Mouse (Mus musculus): ENCODE data around the gene Mul1. TPM values are rescaled to one million over a fixed set of nuclear protein-coding genes. Genes with fewer than 3 reads are reported as not detected.

Mul1 gene
- total and polyA plus RNA-seq, 2 experiments from 2014 or later = 17.6 to 32.6 TPM

DNA sequence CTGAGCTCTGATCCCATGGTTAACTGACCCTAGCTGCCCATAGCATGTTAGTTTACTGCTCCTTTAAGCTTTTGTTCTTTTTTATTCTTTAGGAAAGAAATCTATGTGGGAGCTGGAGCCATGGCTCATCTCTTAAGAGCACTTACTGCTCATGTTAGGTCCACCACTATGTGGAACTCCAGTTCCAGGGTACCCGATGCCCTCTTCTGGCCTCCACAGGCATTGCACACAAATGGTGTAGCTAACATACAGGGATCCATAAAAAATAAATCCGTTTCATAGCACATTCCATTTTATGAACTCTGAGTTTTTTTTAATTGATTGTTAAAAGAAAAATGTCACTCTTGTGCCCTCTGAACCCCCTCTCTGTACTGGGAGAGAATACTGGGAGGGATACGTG, 4.7 kb upstream of the Mul1 start:
- DNase-seq (ENCODE audit: low spot score) = peak; percentile 63

DNA sequence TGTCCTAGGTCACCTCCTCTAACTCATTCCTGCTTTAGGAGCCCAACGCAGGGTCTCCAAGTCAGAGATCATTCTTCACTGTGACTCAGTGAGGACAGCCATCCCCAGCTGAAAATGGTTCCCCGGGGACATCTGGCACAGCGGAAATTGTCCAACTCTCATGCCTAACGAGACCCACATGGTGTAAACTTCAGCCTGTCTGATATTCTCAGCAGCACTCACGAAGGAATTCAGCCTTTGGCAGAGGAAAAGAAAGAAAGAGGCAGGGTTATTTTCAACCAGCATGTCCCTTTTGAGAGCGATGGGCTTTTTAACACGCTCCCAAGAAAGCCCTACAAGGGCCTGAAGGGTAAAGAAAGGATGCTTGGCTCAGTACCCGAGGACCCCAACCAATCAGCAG, 3.1 kb upstream of the Mul1 start:
- WGBS = 56% methylated on average over 8 of the region's 8 CpGs
- DNase-seq (ENCODE audit: low spot score) (no peak), ATAC-seq (ENCODE audit: low FRiP score) (no peak)
- Histone ChIP-seq H3K4me3 (ENCODE audit: low read depth, low read length) (no peak overlapping the region), H3K4me1 (ENCODE audit: insufficient read depth, low read length) (peaks cover 9% of the 10 kb centered on the region), H3K36me3 (ENCODE audit: insufficient read depth, low read length) (no peaks in the 10 kb centered on the region), H3K4me2 (ENCODE audit: low read depth, low read length, poor library complexity, severe bottlenecking) (no peak overlapping the region), H3K9me3 (ENCODE audit: low read length) (no peaks in the 10 kb centered on the region), H3K27me3 (ENCODE audit: insufficient read depth, low read length) (no peaks in the 10 kb centered on the region), H3K9ac (replicated peaks; ENCODE audit: low read length, poor library complexity, severe bottlenecking) (no peak overlapping the region), H3K27ac (ENCODE audit: low read depth, low read length) (no peak overlapping the region)
- TF ChIP-seq CTCF (IDR thresholded peaks at IDR 0.05) = no peak

More for the DNA sequence above, 4.7 kb upstream of the Mul1 start:
- no peaks in the 10 kb centered on the region for H3K27me3 ChIP-seq (ENCODE audit: insufficient read depth, low read length)
- no peaks in the 10 kb centered on the region for H3K4me1 ChIP-seq (ENCODE audit: insufficient read depth, low read length)
- no peak overlapping the region for H3K4me3 ChIP-seq (ENCODE audit: low read depth, low read length)
- ATAC-seq (ENCODE audit: low FRiP score) = no peak
- no peaks in the 10 kb centered on the region for H3K36me3 ChIP-seq (ENCODE audit: insufficient read depth, low read length)
- H3K27ac ChIP-seq (ENCODE audit: low read depth, low read length) = no peak overlapping the region
- no peak overlapping the region for H3K4me2 ChIP-seq (ENCODE audit: low read depth, low read length, poor library complexity, severe bottlenecking)
- no peaks in the 10 kb centered on the region for H3K9me3 ChIP-seq (ENCODE audit: low read length)
- 41% methylated on average over 3 of the region's 3 CpGs for WGBS
- peak; percentile 84 for TF ChIP-seq CTCF (IDR thresholded peaks at IDR 0.05)
- no peak overlapping the region for H3K9ac ChIP-seq (replicated peaks; ENCODE audit: low read length, poor library complexity, severe bottlenecking)

DNA sequence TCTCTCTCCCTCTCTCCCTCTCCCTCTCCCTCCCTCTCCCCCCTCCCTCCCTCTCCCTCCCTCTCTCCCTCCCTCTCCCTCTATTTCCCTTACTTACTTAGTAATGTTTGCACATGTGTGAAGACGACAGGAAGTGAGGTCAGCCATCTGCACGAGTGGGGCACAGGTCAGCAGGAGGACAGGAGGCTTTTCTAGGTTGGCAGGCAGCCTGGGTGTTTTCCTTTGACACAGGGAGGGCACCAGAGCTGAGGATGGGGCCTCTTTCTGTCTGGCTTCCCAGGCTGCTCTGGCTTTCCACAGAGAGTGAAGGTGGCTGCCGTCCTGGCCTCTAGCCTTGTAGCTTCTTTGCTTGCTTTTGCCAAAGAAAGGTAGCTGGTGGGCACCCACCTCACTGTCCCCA, 5.6 kb downstream of the Mul1 start:
- no peaks in the 10 kb centered on the region for H3K27me3 ChIP-seq (ENCODE audit: insufficient read depth, low read length)
- H3K4me3 ChIP-seq (ENCODE audit: low read depth, low read length) = no peak overlapping the region
- H3K9me3 ChIP-seq (ENCODE audit: low read length) = no peaks in the 10 kb centered on the region
- no peak overlapping the region for H3K27ac ChIP-seq (ENCODE audit: low read depth, low read length)
- DNase-seq (ENCODE audit: low spot score) (no peak), ATAC-seq (ENCODE audit: low FRiP score) (no peak)
- H3K4me1 ChIP-seq (ENCODE audit: insufficient read depth, low read length) = peaks cover 9% of the 10 kb centered on the region
- H3K9ac ChIP-seq (replicated peaks; ENCODE audit: low read length, poor library complexity, severe bottlenecking) = no peak overlapping the region
- WGBS = 80% methylated on average over 3 of the region's 3 CpGs
- peaks cover 46% of the 10 kb centered on the region for H3K36me3 ChIP-seq (ENCODE audit: insufficient read depth, low read length)
- TF ChIP-seq CTCF (IDR thresholded peaks at IDR 0.05) = no peak
- H3K4me2 ChIP-seq (ENCODE audit: low read depth, low read length, poor library complexity, severe bottlenecking) = no peak overlapping the region

DNA sequence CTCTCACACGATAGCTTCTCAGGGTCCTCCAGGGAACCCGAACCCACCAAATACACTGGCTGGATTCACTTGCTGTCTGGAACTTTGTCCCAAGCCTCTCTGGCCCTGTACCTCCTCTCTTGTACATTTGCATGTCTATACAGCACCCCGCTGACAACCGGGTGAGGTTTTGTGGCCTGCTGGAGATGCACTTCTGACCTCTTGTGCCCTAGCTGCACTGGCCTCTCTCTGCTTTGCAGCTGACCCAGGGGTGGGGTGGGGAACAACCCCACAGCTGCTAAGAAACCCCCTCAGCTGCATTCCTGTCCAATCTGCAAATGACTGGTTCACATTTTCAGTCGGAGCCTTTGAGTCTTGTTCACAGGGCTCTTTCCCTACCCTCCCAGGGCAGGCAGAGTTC, 10.5 kb downstream of the Mul1 start:
- DNase-seq (ENCODE audit: low spot score) (no peak), ATAC-seq (ENCODE audit: low FRiP score) (no peak)
- Histone ChIP-seq H3K4me1 (ENCODE audit: insufficient read depth, low read length) (no peaks in the 10 kb centered on the region), H3K27me3 (ENCODE audit: insufficient read depth, low read length) (no peaks in the 10 kb centered on the region), H3K4me2 (ENCODE audit: low read depth, low read length, poor library complexity, severe bottlenecking) (no peak overlapping the region), H3K27ac (ENCODE audit: low read depth, low read length) (no peak overlapping the region), H3K9ac (replicated peaks; ENCODE audit: low read length, poor library complexity, severe bottlenecking) (no peak overlapping the region), H3K36me3 (ENCODE audit: insufficient read depth, low read length) (peaks cover 17% of the 10 kb centered on the region), H3K9me3 (ENCODE audit: low read length) (no peaks in the 10 kb centered on the region), H3K4me3 (ENCODE audit: low read depth, low read length) (no peak overlapping the region)
- WGBS = 7% methylated on average over 5 of the region's 5 CpGs
- TF ChIP-seq CTCF (IDR thresholded peaks at IDR 0.05) = no peak

DNA sequence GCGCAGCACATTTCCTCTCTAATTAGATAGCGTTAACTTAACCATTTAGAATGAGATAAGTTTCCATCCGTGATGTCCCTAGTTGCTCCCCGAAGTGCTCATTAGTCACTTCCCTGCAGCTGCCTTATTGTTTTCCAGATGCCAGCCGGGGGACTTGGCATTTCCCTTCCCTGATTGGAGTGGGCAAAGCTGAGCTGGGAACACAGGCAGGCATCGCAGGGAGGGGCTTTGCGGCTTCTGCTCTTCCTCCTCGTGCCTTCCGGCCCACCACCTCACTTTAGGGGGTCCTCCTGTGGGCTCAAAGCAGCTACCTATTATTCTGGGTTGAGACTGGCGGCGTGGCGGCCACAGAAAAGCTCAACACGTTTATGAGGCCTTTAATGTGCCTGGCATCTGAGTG, 12.5 kb downstream of the Mul1 start:
- no peak for TF ChIP-seq CTCF (IDR thresholded peaks at IDR 0.05)
- H3K4me1 ChIP-seq (ENCODE audit: insufficient read depth, low read length) = no peaks in the 10 kb centered on the region
- no peak overlapping the region for H3K9ac ChIP-seq (replicated peaks; ENCODE audit: low read length, poor library complexity, severe bottlenecking)
- WGBS = 14% methylated on average over 13 of the region's 13 CpGs
- DNase-seq (ENCODE audit: low spot score) = peak; percentile 58
- no peak overlapping the region for H3K4me3 ChIP-seq (ENCODE audit: low read depth, low read length)
- no peak overlapping the region for H3K4me2 ChIP-seq (ENCODE audit: low read depth, low read length, poor library complexity, severe bottlenecking)
- no peaks in the 10 kb centered on the region for H3K36me3 ChIP-seq (ENCODE audit: insufficient read depth, low read length)
- ATAC-seq (ENCODE audit: low FRiP score) = peak; percentile 17; the same call in 1 of the 2 replicates
- H3K27ac ChIP-seq (ENCODE audit: low read depth, low read length) = peak overlapping the region; percentile 49
- no peaks in the 10 kb centered on the region for H3K9me3 ChIP-seq (ENCODE audit: low read length)
- no peaks in the 10 kb centered on the region for H3K27me3 ChIP-seq (ENCODE audit: insufficient read depth, low read length)

DNA sequence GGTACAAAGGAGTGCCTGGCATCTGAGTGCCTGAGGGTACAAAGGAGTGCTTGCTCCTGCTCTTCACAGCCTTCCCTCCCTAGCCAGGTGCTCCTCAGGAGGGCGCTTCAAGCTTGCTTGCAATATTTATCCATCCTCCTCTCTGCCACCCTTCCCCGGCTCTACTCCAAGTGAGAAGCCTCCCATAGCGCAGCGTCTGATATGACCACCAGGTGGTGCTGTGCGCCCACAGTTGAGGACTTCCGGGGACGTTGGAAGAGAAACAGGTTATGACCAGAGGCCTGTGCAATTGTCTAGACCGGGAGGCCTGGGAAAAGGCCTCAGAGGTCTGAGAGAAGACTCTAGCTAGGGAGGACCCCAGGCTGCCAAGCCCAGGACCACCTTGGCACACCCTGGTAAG, 12.9 kb downstream of the Mul1 start:
- WGBS = 0% methylated on average over 8 of the region's 8 CpGs
- Histone ChIP-seq H3K4me3 (ENCODE audit: low read depth, low read length) (no peak overlapping the region), H3K4me1 (ENCODE audit: insufficient read depth, low read length) (no peaks in the 10 kb centered on the region), H3K9me3 (ENCODE audit: low read length) (no peaks in the 10 kb centered on the region), H3K4me2 (ENCODE audit: low read depth, low read length, poor library complexity, severe bottlenecking) (no peak overlapping the region), H3K36me3 (ENCODE audit: insufficient read depth, low read length) (no peaks in the 10 kb centered on the region), H3K27me3 (ENCODE audit: insufficient read depth, low read length) (no peaks in the 10 kb centered on the region), H3K27ac (ENCODE audit: low read depth, low read length) (peak overlapping the region; percentile 49; the same call in 1 of the 2 replicates), H3K9ac (replicated peaks; ENCODE audit: low read length, poor library complexity, severe bottlenecking) (no peak overlapping the region)
- peak; percentile 99 for TF ChIP-seq CTCF (IDR thresholded peaks at IDR 0.05)
- DNase-seq (ENCODE audit: low spot score) (peak; percentile 95), ATAC-seq (ENCODE audit: low FRiP score) (peak; percentile 84)
